26 mouse cellular contexts compared by ENCODE assay signal in genomic region chr9:118832533-118832932, GRCm38 (mm10).
DNase-seq lines count a peak whose midpoint lies in the region; ATAC-seq and TF ChIP-seq lines count a peak whose summit lies in the region.
"Had no signal": no experiment of that assay in that cellular context is flagged by ENCODE, and none has a peak within 500 bp of the region (broad histone marks: within the 10 kb centered on the region; RNA-seq: fewer than 3 reads in every experiment).

No protein-coding gene starts in this region.

- DNase-seq in lung, embryonic 14.5 days = peak; percentile 37
- DNase-seq in lung, postnatal 14 days = no peak
- DNase-seq: adrenal gland, postnatal 10 days; adrenal gland, postnatal 36 days; B cell, adult 2 months; cerebellum, adult 18-20 months; cerebellum, adult 9-10 months; cerebellum, postnatal 25 days; embryo, embryonic 11 days; gastrocnemius, postnatal 14 days; heart, adult 18-20 months had no signal

- TF ChIP-seq CTCF in lung, embryonic 14.5 days (IDR thresholded peaks at IDR 0.05; ENCODE audit: low read depth) = no peak

- H3K27me3 ChIP-seq in heart, embryonic 13.5 days (replicated peaks) = peaks cover 41% of the 10 kb centered on the region
- peaks cover 18% of the 10 kb centered on the region for H3K27me3 ChIP-seq in heart, embryonic 11.5 days (ENCODE audit: control insufficient read depth, insufficient read depth, low read length)
- H3K27me3 ChIP-seq in lung, embryonic 14.5 days (ENCODE audit: insufficient read depth, low read length) = no peaks in the 10 kb centered on the region
- H3K27me3 ChIP-seq in midbrain, embryonic 13.5 days = no peaks in the 10 kb centered on the region
- H3K27me3 ChIP-seq in forebrain, embryonic 12.5 days = 0 out of 2 replicates have a peak, but pooled peaks cover 3% of the 10 kb centered on the region
- H3K27me3 ChIP-seq: embryonic facial prominence, embryonic 13.5 days; hindbrain, embryonic 13.5 days; Patski had no signal

- H3K36me3 ChIP-seq in heart, embryonic 13.5 days = peaks cover 35% of the 10 kb centered on the region
- peaks cover 10% of the 10 kb centered on the region for H3K36me3 ChIP-seq in heart, embryonic 11.5 days (ENCODE audit: control insufficient read depth, insufficient read depth, low read length)
- peaks cover 13% of the 10 kb centered on the region for H3K36me3 ChIP-seq in lung, embryonic 14.5 days (ENCODE audit: insufficient read depth)
- H3K36me3 ChIP-seq in midbrain, embryonic 13.5 days = no peaks in the 10 kb centered on the region
- no peaks in the 10 kb centered on the region for H3K36me3 ChIP-seq in forebrain, embryonic 12.5 days (replicated peaks)
- H3K36me3 ChIP-seq: G1E; hindbrain, embryonic 13.5 days had no signal

- H3K4me3 ChIP-seq in heart, embryonic 13.5 days = no peak overlapping the region
- H3K4me3 ChIP-seq in heart, embryonic 11.5 days (ENCODE audit: low read depth, low read length) = no peak overlapping the region
- H3K4me3 ChIP-seq in lung, embryonic 14.5 days (ENCODE audit: low read depth, low read length) = no peak overlapping the region
- H3K4me3 ChIP-seq in midbrain, embryonic 13.5 days (replicated peaks) = no peak overlapping the region
- no peak overlapping the region for H3K4me3 ChIP-seq in forebrain, embryonic 12.5 days (replicated peaks)
- H3K4me3 ChIP-seq: embryonic facial prominence, embryonic 10.5 days; embryonic facial prominence, embryonic 13.5 days; erythroblast, embryonic 14.5 days; forebrain, embryonic 13.5 days; hindbrain, embryonic 10.5 days; hindbrain, embryonic 13.5 days had no signal

- 0 out of 2 replicates have a peak overlapping the region, but pooled peaks have one; percentile 75 for H3K27ac ChIP-seq in heart, embryonic 13.5 days (replicated peaks)
- H3K27ac ChIP-seq in heart, embryonic 11.5 days (ENCODE audit: low read depth, low read length) = no peak overlapping the region
- H3K27ac ChIP-seq in lung, embryonic 14.5 days (ENCODE audit: low read depth) = no peak overlapping the region
- H3K27ac ChIP-seq in midbrain, embryonic 13.5 days = no peak overlapping the region
- H3K27ac ChIP-seq in forebrain, embryonic 12.5 days = no peak overlapping the region
- H3K27ac ChIP-seq: embryonic facial prominence, embryonic 10.5 days; embryonic facial prominence, embryonic 13.5 days; forebrain, embryonic 13.5 days; hindbrain, embryonic 10.5 days; hindbrain, embryonic 13.5 days had no signal

- H3K4me2 ChIP-seq in heart, embryonic 13.5 days = no peak overlapping the region
- H3K4me2 ChIP-seq in heart, embryonic 11.5 days = no peak overlapping the region
- H3K4me2 ChIP-seq in lung, embryonic 14.5 days = no peak overlapping the region
- no peak overlapping the region for H3K4me2 ChIP-seq in midbrain, embryonic 13.5 days (replicated peaks)
- no peak overlapping the region for H3K4me2 ChIP-seq in forebrain, embryonic 12.5 days
- H3K4me2 ChIP-seq: embryonic facial prominence, embryonic 13.5 days; forebrain, embryonic 13.5 days; hindbrain, embryonic 13.5 days had no signal

- H3K4me1 ChIP-seq in heart, embryonic 13.5 days = peaks cover 37% of the 10 kb centered on the region
- H3K4me1 ChIP-seq in heart, embryonic 11.5 days (ENCODE audit: control insufficient read depth, insufficient read depth, low read length) = peaks cover 11% of the 10 kb centered on the region
- H3K4me1 ChIP-seq in lung, embryonic 14.5 days (ENCODE audit: insufficient read depth) = peaks cover 12% of the 10 kb centered on the region
- H3K4me1 ChIP-seq in midbrain, embryonic 13.5 days (replicated peaks) = 0 out of 2 replicates have a peak, but pooled peaks cover 5% of the 10 kb centered on the region
- 0 out of 2 replicates have a peak, but pooled peaks cover 5% of the 10 kb centered on the region for H3K4me1 ChIP-seq in forebrain, embryonic 12.5 days
- H3K4me1 ChIP-seq: hindbrain, embryonic 10.5 days had no signal

- 59% methylated on average over 3 of the region's 3 CpGs for WGBS in heart, embryonic 13.5 days
- 57% methylated on average over 3 of the region's 3 CpGs for WGBS in heart, embryonic 11.5 days (ENCODE audit: insufficient replicate concordance)
- 52% methylated on average over 3 of the region's 3 CpGs for WGBS in lung, embryonic 14.5 days
- 93% methylated on average over 3 of the region's 3 CpGs for WGBS in midbrain, embryonic 13.5 days
- WGBS in forebrain, embryonic 12.5 days = 88% methylated on average over 3 of the region's 3 CpGs

- ATAC-seq in heart, embryonic 13.5 days (ENCODE audit: extremely low read depth, insufficient number of reproducible peaks, low FRiP score, low TSS enrichment) = no peak
- ATAC-seq in heart, embryonic 11.5 days (replicated peaks; ENCODE audit: insufficient number of reproducible peaks, low FRiP score, low TSS enrichment) = no peak
- peak; percentile 23; the same call in 1 of the 2 replicates for ATAC-seq in lung, embryonic 14.5 days (ENCODE audit: insufficient read depth)
- ATAC-seq in granulocyte monocyte progenitor cell, adult 5-6 weeks (replicated peaks; ENCODE audit: poor library complexity, severe bottlenecking) = peak; percentile 22; the same call in 1 of the 2 replicates
- no peak for ATAC-seq in midbrain, embryonic 13.5 days
- no peak for ATAC-seq in forebrain, embryonic 12.5 days (ENCODE audit: low FRiP score)
- ATAC-seq: forebrain, embryonic 13.5 days; forebrain, embryonic 16.5 days; hindbrain, embryonic 16.5 days; Patski had no signal

- H3K9me3 ChIP-seq in heart, embryonic 13.5 days = no peaks in the 10 kb centered on the region
- no peaks in the 10 kb centered on the region; the same call in 1 of the 2 replicates for H3K9me3 ChIP-seq in heart, embryonic 11.5 days (replicated peaks; ENCODE audit: control insufficient read depth, low read length)
- no peaks in the 10 kb centered on the region for H3K9me3 ChIP-seq in lung, embryonic 14.5 days (ENCODE audit: low read depth, low read length)
- H3K9me3 ChIP-seq in midbrain, embryonic 13.5 days = no peaks in the 10 kb centered on the region
- no peaks in the 10 kb centered on the region for H3K9me3 ChIP-seq in forebrain, embryonic 12.5 days
- H3K9me3 ChIP-seq: embryonic facial prominence, embryonic 10.5 days; embryonic facial prominence, embryonic 13.5 days; forebrain, embryonic 13.5 days; hindbrain, embryonic 10.5 days; hindbrain, embryonic 13.5 days had no signal

- H3K9ac ChIP-seq in heart, embryonic 13.5 days = no peak overlapping the region
- no peak overlapping the region for H3K9ac ChIP-seq in heart, embryonic 11.5 days (ENCODE audit: low read depth, low read length)
- H3K9ac ChIP-seq in lung, embryonic 14.5 days = no peak overlapping the region
- H3K9ac ChIP-seq in midbrain, embryonic 13.5 days (replicated peaks) = no peak overlapping the region
- no peak overlapping the region for H3K9ac ChIP-seq in forebrain, embryonic 12.5 days
- H3K9ac ChIP-seq: embryonic facial prominence, embryonic 13.5 days; forebrain, embryonic 13.5 days; hindbrain, embryonic 13.5 days had no signal

Comparison
In these comparisons a context has a peak if more than half of its experiments do, and no peak if none do; other contexts are left out.
1. ATAC-seq: peak in lung, embryonic 14.5 days (single experiment) and granulocyte monocyte progenitor cell, adult 5-6 weeks (single experiment); none in heart, embryonic 13.5 days (single experiment), heart, embryonic 11.5 days (single experiment), midbrain, embryonic 13.5 days (single experiment) and forebrain, embryonic 12.5 days (single experiment).